Mouse (Mus musculus): Measurements from ENCODE around the gene Egr4.

Egr4 gene

GRCm38 (mm10) chr6:85496976-85497375 lies 16.4 kb downstream of the Egr4 start:
- DNase-seq (ENCODE audit: low read depth), result no peak

- DNase-seq (ENCODE audit: low read depth), result no peak
Measured at GRCm38 (mm10) chr6:85491606-85492005, 21.8 kb downstream of the Egr4 start.

- peak; percentile 61 for DNase-seq (ENCODE audit: low read depth)
Measured at GRCm38 (mm10) chr6:85490252-85490651, 23.1 kb downstream of the Egr4 start.

GRCm38 (mm10) chr6:85489717-85490116 lies 23.7 kb downstream of the Egr4 start:
- no peak for DNase-seq (ENCODE audit: low read depth)

GRCm38 (mm10) chr6:85488510-85488909 lies 24.9 kb downstream of the Egr4 start:
- DNase-seq (ENCODE audit: low read depth), result no peak

- DNase-seq (ENCODE audit: low read depth), result peak; percentile 55
Measured at GRCm38 (mm10) chr6:85485738-85486137, 27.7 kb downstream of the Egr4 start.

GRCm38 (mm10) chr6:85483843-85484721 lies 29.3 kb downstream of the Egr4 start:
- DNase-seq (ENCODE audit: low read depth), result no peak

- DNase-seq (ENCODE audit: low read depth), result no peak
Measured at GRCm38 (mm10) chr6:85480685-85481084, 32.7 kb downstream of the Egr4 start.

- DNase-seq (ENCODE audit: low read depth), result no peak
Measured at GRCm38 (mm10) chr6:85479979-85480378, 33.4 kb downstream of the Egr4 start.

GRCm38 (mm10) chr6:85478416-85478815 lies 35.0 kb downstream of the Egr4 start:
- no peak for DNase-seq (ENCODE audit: low read depth)

GRCm38 (mm10) chr6:85477366-85477917 lies 35.9 kb downstream of the Egr4 start:
- peak; percentile 43 for DNase-seq (ENCODE audit: low read depth)

GRCm38 (mm10) chr6:85475581-85475980 lies 37.8 kb downstream of the Egr4 start:
- no peak for DNase-seq (ENCODE audit: low read depth)

GRCm38 (mm10) chr6:85472542-85472941 lies 40.8 kb downstream of the Egr4 start:
- DNase-seq (ENCODE audit: low read depth), result no peak

GRCm38 (mm10) chr6:85471962-85472361 lies 41.4 kb downstream of the Egr4 start:
- DNase-seq (ENCODE audit: low read depth), result no peak

- no peak for DNase-seq (ENCODE audit: low read depth)
Measured at GRCm38 (mm10) chr6:85469660-85470430, 43.5 kb downstream of the Egr4 start.

- DNase-seq (ENCODE audit: low read depth), result peak; percentile 72
Measured at GRCm38 (mm10) chr6:85465381-85465780, 48.0 kb downstream of the Egr4 start.
